Mouse (Mus musculus): ENCODE data around the gene Hdx. TPM values are rescaled to one million over a fixed set of nuclear protein-coding genes. Genes with fewer than 3 reads are reported as not detected.

The Hdx gene
- total RNA-seq (2014; rRNA removed), result 2.1 and 3.0 TPM in 2 replicates
- polyA plus RNA-seq (2015; fragmentation: Nextera tagmentation; extraction: Ambion mirVana), result 1.1 and 1.3 TPM in 2 replicates

DNA sequence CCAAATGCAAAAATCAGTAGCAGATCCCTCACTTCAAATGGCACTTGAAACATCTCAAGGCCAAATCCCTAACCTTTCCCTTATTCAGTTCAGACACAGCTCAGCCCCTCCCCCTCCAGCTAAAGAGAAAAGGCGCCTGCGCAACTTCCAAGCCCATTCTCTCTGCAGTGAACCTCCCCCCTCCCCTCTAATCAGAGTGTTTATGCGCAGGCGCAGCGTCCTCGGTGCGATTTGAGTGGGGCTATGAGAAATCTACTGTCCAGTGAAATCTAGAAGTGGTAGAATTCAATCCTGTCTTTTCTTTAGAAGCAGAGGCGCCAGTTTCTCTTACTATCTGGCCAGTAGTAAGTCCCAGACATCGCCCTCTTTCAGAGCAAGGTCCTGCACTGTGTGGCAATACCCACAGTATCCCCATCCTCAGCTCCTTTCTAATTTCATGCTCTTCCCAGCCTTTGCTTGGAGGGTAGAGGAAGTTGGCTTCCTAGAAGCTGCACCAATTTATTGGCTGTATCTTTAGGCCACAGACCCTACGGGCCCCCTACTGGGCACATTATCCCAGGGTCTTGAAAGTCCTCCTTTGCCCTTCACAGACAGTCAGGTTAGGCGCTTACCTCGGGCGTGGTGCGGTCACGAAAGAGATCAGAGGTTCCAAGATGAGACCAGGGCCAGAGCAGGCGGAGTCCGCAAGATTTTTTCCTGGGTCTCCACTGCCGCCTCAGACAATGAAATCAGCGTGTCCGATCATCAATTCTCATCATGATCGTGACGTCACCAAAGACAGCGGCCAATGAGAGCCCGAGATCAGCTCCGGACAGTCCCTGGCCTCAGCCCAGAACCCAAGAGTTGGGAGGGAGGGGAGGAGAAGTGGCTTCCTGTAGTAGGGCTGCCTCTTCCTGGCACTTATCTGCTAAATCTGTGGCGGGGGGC, at the start of gene Hdx:
Gene Hdx, minus strand, starts transcription at position 724 of the 927 bp plus-strand sequence.
- DNase-seq (ENCODE audit: low spot score) (peak; percentile 88), ATAC-seq (peak; percentile 95)
- Histone ChIP-seq H3K4me1 (ENCODE audit: insufficient read depth, low read length) (no peaks in the 10 kb centered on the region), H3K9me3 (ENCODE audit: low read length) (no peaks in the 10 kb centered on the region), H3K4me2 (ENCODE audit: low read depth, low read length) (peak within 1 kb of the TSS; percentile 46), H3K27me3 (ENCODE audit: insufficient read depth, low read length) (no peaks in the 10 kb centered on the region), H3K27ac (peak within 1 kb of the TSS; percentile 65), H3K4me3 (ENCODE audit: low read length) (peak within 1 kb of the TSS; percentile 40), H3K36me3 (ENCODE audit: insufficient read depth, low read length) (no peaks in the 10 kb centered on the region), H3K9ac (replicated peaks; ENCODE audit: low read length) (peak within 1 kb of the TSS; percentile 43)
- 27% methylated on average over 26 of the region's 26 CpGs for WGBS
- TF ChIP-seq CTCF (IDR thresholded peaks at IDR 0.05; ENCODE audit: low read depth), result peak; percentile 27; the same call in 1 of the 2 replicates

DNA sequence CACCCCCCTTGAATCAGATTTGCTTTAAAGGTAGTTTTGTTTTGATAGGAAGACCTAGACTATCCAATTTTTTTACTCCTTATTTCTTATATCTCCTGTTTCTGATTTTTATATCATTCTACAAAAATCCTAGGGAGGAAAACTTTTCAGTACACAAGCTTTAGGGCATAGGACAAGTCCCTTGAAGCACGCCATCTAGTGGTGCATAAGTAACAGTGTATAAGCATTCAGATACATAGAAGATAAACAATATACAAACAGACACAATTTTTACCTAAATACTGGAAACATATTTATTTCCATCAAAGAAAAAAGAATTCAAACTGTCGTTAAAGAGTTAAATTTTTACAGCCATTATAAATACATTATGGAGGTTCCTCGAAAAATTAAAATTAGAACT, 11.2 kb downstream of the Hdx start:
- H3K27ac ChIP-seq, result no peak overlapping the region
- no peak for DNase-seq (ENCODE audit: low spot score)
- no peaks in the 10 kb centered on the region for H3K9me3 ChIP-seq (ENCODE audit: low read length)
- H3K4me3 ChIP-seq (ENCODE audit: low read length), result no peak overlapping the region
- TF ChIP-seq CTCF (IDR thresholded peaks at IDR 0.05; ENCODE audit: low read depth), result no peak
- H3K4me2 ChIP-seq (ENCODE audit: low read depth, low read length), result no peak overlapping the region
- H3K27me3 ChIP-seq (ENCODE audit: insufficient read depth, low read length), result no peaks in the 10 kb centered on the region
- ATAC-seq, result no peak
- H3K4me1 ChIP-seq (ENCODE audit: insufficient read depth, low read length), result no peaks in the 10 kb centered on the region
- 55% methylated on average over 3 of the region's 3 CpGs for WGBS
- no peak overlapping the region for H3K9ac ChIP-seq (replicated peaks; ENCODE audit: low read length)
- H3K36me3 ChIP-seq (ENCODE audit: insufficient read depth, low read length), result no peaks in the 10 kb centered on the region

DNA sequence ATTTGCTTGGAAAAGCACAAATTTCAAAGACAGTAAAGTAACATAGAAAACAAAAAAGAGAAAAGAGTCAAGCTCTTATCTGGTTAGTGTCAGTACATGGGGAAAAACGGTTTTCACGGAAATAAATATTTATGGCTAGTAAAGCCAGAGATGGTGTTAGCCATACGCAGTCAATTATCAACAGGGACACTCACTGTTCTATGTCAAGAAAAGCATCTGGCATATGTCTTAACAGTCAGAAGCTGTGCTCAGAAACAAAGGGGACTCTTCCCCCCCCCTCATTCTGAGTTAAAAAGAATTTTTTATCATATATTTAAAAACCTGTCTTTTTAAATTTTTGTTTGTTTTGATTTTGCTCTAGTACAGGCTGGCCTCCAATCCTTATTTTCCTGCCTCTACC, 25.2 kb downstream of the Hdx start:
- DNase-seq (ENCODE audit: low spot score) (no peak), ATAC-seq (no peak)
- Histone ChIP-seq H3K27me3 (ENCODE audit: insufficient read depth, low read length) (no peaks in the 10 kb centered on the region), H3K4me1 (ENCODE audit: insufficient read depth, low read length) (no peaks in the 10 kb centered on the region), H3K9me3 (ENCODE audit: low read length) (no peaks in the 10 kb centered on the region), H3K4me3 (ENCODE audit: low read length) (no peak overlapping the region), H3K36me3 (ENCODE audit: insufficient read depth, low read length) (no peaks in the 10 kb centered on the region), H3K4me2 (ENCODE audit: low read depth, low read length) (no peak overlapping the region), H3K9ac (replicated peaks; ENCODE audit: low read length) (no peak overlapping the region), H3K27ac (no peak overlapping the region)
- WGBS, result 61% methylated on average over 3 of the region's 3 CpGs
- TF ChIP-seq CTCF (IDR thresholded peaks at IDR 0.05; ENCODE audit: low read depth), result no peak

DNA sequence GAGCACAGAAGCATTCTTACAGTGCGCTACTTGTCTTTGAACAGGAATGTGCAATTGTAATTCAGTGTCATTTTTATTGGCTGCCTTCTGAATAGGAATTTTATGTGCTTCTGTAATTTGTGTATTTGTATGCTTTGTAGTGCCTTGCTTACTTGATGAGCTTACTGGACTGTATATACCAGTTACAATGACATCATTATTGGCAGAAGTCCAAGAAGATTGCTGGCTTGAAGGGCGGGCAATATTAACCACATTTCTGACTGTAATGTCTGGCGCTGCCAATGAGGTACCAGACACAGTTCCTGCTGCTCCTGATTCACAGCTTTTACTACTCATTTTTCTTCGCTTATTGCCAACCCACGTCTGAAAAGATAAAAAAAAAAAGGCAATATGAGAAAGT, 36.5 kb downstream of the Hdx start:
- Histone ChIP-seq H3K9ac (replicated peaks; ENCODE audit: low read length) (no peak overlapping the region), H3K4me3 (ENCODE audit: low read length) (no peak overlapping the region), H3K27me3 (ENCODE audit: insufficient read depth, low read length) (no peaks in the 10 kb centered on the region), H3K4me1 (ENCODE audit: insufficient read depth, low read length) (no peaks in the 10 kb centered on the region), H3K9me3 (ENCODE audit: low read length) (no peaks in the 10 kb centered on the region), H3K27ac (no peak overlapping the region), H3K4me2 (ENCODE audit: low read depth, low read length) (no peak overlapping the region), H3K36me3 (ENCODE audit: insufficient read depth, low read length) (no peaks in the 10 kb centered on the region)
- ATAC-seq (peak; percentile 61; the same call in 1 of the 2 replicates), DNase-seq (ENCODE audit: low spot score) (peak; percentile 45)
- no peak for TF ChIP-seq CTCF (IDR thresholded peaks at IDR 0.05; ENCODE audit: low read depth)
- 57% methylated on average over 5 of the region's 5 CpGs for WGBS

DNA sequence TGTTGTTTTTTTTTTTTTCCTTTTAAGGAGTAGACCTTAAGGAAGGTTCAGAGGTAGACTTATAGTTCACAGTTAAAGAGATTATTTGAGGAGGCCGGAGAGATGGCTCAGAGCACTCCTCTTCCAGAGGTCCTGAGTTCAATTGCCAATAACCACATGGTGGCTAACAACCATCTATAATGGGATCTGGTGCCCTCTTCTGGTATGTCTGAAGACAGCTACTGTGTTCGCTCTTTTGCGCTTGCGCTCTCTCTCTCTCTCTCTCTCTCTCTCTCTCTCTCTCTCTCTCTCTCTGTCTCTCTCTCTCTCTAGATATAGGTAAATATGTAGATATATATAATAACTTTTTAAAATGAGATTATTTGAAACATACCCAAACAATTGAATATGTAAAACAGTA, 38.2 kb downstream of the Hdx start:
- H3K9me3 ChIP-seq (ENCODE audit: low read length), result no peaks in the 10 kb centered on the region
- 85% methylated on average over 4 of the region's 4 CpGs for WGBS
- TF ChIP-seq CTCF (IDR thresholded peaks at IDR 0.05; ENCODE audit: low read depth), result no peak
- DNase-seq (ENCODE audit: low spot score), result no peak
- ATAC-seq, result no peak
- no peak overlapping the region for H3K4me2 ChIP-seq (ENCODE audit: low read depth, low read length)
- H3K27me3 ChIP-seq (ENCODE audit: insufficient read depth, low read length), result no peaks in the 10 kb centered on the region
- H3K36me3 ChIP-seq (ENCODE audit: insufficient read depth, low read length), result no peaks in the 10 kb centered on the region
- no peak overlapping the region for H3K4me3 ChIP-seq (ENCODE audit: low read length)
- no peak overlapping the region for H3K27ac ChIP-seq
- H3K9ac ChIP-seq (replicated peaks; ENCODE audit: low read length), result no peak overlapping the region
- no peaks in the 10 kb centered on the region for H3K4me1 ChIP-seq (ENCODE audit: insufficient read depth, low read length)

DNA sequence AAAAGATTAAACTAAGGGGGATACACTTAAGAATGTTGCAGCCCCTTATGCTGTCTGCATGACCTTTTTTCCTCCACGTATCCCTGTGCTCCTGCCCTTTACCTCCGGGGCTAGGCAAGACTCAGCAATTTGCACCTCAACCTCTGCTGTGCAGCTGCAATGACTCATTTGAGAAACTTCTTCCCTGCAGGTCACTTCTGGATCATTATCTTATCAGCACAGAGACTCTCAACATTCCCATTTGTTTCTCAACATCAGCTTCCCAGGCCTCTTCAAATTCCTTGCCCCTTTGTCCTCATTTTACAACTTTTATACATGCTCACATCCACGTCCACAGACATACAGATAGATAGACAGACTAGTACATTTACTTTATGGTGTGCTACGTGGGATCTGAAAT, 51.9 kb downstream of the Hdx start:
- Histone ChIP-seq H3K27ac (no peak overlapping the region), H3K4me1 (ENCODE audit: insufficient read depth, low read length) (no peaks in the 10 kb centered on the region), H3K4me2 (ENCODE audit: low read depth, low read length) (no peak overlapping the region), H3K9me3 (ENCODE audit: low read length) (no peaks in the 10 kb centered on the region), H3K4me3 (ENCODE audit: low read length) (no peak overlapping the region), H3K36me3 (ENCODE audit: insufficient read depth, low read length) (no peaks in the 10 kb centered on the region), H3K27me3 (ENCODE audit: insufficient read depth, low read length) (no peaks in the 10 kb centered on the region), H3K9ac (replicated peaks; ENCODE audit: low read length) (no peak overlapping the region)
- DNase-seq (ENCODE audit: low spot score) (no peak), ATAC-seq (no peak)
- WGBS, result 84% methylated on average over 4 of the region's 4 CpGs
- TF ChIP-seq CTCF (IDR thresholded peaks at IDR 0.05; ENCODE audit: low read depth), result no peak

DNA sequence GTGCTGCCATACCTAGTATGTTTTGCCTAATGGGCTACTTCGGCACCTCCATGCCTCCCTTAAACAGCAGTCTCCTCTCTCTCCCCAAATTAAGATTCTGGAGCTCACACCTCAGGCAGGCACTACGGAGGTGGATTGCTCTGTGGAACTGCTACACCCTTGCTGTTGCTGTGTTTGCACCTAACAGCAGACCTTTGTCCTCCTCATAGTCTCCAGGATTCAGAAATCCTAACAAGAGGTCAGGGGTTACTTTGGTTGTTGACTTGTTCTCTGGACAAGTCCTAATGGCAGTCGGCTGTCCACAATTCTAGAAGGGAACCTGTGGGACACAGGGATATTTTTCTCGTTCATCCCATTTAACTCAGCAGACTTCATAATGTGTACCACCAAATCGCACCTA, 56.3 kb downstream of the Hdx start:
- H3K27me3 ChIP-seq (ENCODE audit: insufficient read depth, low read length), result no peaks in the 10 kb centered on the region
- H3K36me3 ChIP-seq (ENCODE audit: insufficient read depth, low read length), result no peaks in the 10 kb centered on the region
- ATAC-seq (no peak), DNase-seq (ENCODE audit: low spot score) (no peak)
- no peak overlapping the region for H3K4me3 ChIP-seq (ENCODE audit: low read length)
- no peaks in the 10 kb centered on the region for H3K9me3 ChIP-seq (ENCODE audit: low read length)
- no peak overlapping the region for H3K4me2 ChIP-seq (ENCODE audit: low read depth, low read length)
- H3K9ac ChIP-seq (replicated peaks; ENCODE audit: low read length), result no peak overlapping the region
- WGBS, result 82% methylated on average over 5 of the region's 5 CpGs
- TF ChIP-seq CTCF (IDR thresholded peaks at IDR 0.05; ENCODE audit: low read depth), result no peak
- no peaks in the 10 kb centered on the region for H3K4me1 ChIP-seq (ENCODE audit: insufficient read depth, low read length)
- no peak overlapping the region for H3K27ac ChIP-seq

All from hindbrain, postnatal 0 days (tissue).